Comparison of ENCODE assay signal across 8 mouse cellular contexts in the genomic region with DNA sequence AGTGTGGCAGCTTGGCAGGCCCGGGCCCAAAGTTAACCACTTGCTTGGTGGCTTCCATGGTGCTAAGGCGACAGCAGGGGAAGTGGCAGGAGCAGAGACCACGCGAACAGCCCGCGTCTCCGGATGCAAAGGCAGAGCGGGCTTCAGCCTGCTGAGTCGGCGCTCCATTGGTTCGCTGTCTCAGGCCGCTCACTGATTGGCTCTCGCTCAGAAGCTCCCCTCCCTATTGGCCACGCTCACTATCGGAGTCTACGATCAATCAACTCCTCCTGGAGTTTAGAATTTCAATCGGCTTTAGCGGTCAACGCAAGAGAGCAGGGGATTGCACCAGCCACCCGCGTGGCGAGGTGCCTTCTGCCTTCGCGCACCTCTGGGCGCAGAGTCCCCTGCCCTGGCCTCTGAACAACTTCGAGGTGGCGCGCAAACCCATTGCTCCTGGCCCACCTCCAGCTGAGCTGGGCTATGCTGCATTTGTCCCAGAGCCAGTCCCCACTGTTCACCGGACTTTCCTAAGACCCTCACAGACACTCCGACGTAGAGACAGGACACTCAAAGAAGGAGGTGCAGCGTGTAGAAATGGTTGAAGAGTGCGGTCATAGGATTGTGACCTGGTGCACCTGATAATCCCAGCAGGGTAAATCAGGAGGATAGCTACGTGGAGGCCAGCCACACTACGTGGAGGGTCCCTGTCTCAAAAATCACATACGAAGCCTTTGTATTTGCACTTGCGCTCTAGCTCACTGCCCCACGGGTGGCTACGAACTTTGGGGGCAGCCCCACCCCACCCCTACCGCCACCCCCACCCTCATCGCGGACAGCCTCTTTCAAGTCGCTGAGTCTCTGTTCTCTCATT. TPM values are rescaled to one million over a fixed set of nuclear protein-coding genes. Genes with fewer than 3 reads are reported as not detected.
DNase-seq lines count a peak whose midpoint lies in the region; ATAC-seq and TF ChIP-seq lines count a peak whose summit lies in the region.

No protein-coding gene starts in this region.

- 1% methylated on average over 43 of the region's 43 CpGs for WGBS in cerebellum, adult 2 months
- WGBS in forebrain, postnatal 0 days = 1% methylated on average over 43 of the region's 43 CpGs
- 3% methylated on average over 43 of the region's 43 CpGs for WGBS in lung, embryonic 14.5 days

- H3K4me3 ChIP-seq in cerebellum, adult 2 months (replicated peaks; ENCODE audit: insufficient read depth, low read depth, low read length) = peak overlapping the region; percentile 54
- peak overlapping the region; percentile 61 for H3K4me3 ChIP-seq in forebrain, postnatal 0 days (ENCODE audit: low read depth, low read length)
- peak overlapping the region; percentile 77 for H3K4me3 ChIP-seq in lung, embryonic 14.5 days (ENCODE audit: low read depth, low read length)

- peak overlapping the region; percentile 98 for H3K4me2 ChIP-seq in forebrain, postnatal 0 days (ENCODE audit: low read depth)
- H3K4me2 ChIP-seq in lung, embryonic 14.5 days = peak overlapping the region; percentile 95

- DNase-seq in MN1 (ENCODE audit: low spot score) = peak; percentile 93
- DNase-seq in cerebellum, adult 2 months = peak; percentile 74 to 76
- DNase-seq in forebrain, postnatal 0 days = peak; percentile 93
- DNase-seq in heart, postnatal 4 days = peak; percentile 86
- peak; percentile 89 to 90 for DNase-seq in layer of hippocampus, adult 8-10 months (ENCODE audit: low spot score in 2 of 2)
- peak; percentile 96 for DNase-seq in lung, embryonic 14.5 days
- DNase-seq in testis, postnatal 14 days (ENCODE audit: low spot score) = peak; percentile 91

- TF ChIP-seq POLR2A in cerebellum, adult 2 months (IDR thresholded peaks at IDR 0.05; ENCODE audit: borderline replicate concordance, insufficient read depth, low read length) = no peak

- ATAC-seq in forebrain, postnatal 0 days = peak; percentile 99
- peak; percentile 97 for ATAC-seq in lung, embryonic 14.5 days (ENCODE audit: insufficient read depth)
- ATAC-seq in neutrophil, adult 5-6 weeks (ENCODE audit: extremely low read depth, insufficient number of reproducible peaks, low FRiP score, poor library complexity, severe bottlenecking) = peak; percentile 96

- no peaks in the 10 kb centered on the region for H3K9me3 ChIP-seq in forebrain, postnatal 0 days (ENCODE audit: low read length)
- no peaks in the 10 kb centered on the region for H3K9me3 ChIP-seq in lung, embryonic 14.5 days (ENCODE audit: low read depth, low read length)

- H3K9ac ChIP-seq in forebrain, postnatal 0 days = peak overlapping the region; percentile 58
- H3K9ac ChIP-seq in lung, embryonic 14.5 days = peak overlapping the region; percentile 69

- TF ChIP-seq CTCF in cerebellum, adult 2 months (IDR thresholded peaks at IDR 0.05; ENCODE audit: borderline replicate concordance, insufficient read depth, low read depth, low read length) = no peak
- TF ChIP-seq CTCF in forebrain, postnatal 0 days (IDR thresholded peaks at IDR 0.05; ENCODE audit: low read depth) = no peak
- no peak for TF ChIP-seq CTCF in lung, embryonic 14.5 days (IDR thresholded peaks at IDR 0.05; ENCODE audit: low read depth)

- H3K27me3 ChIP-seq in cerebellum, adult 2 months (ENCODE audit: control insufficient read depth, insufficient read depth, low read length) = no peaks in the 10 kb centered on the region
- no peaks in the 10 kb centered on the region for H3K27me3 ChIP-seq in forebrain, postnatal 0 days (ENCODE audit: insufficient read depth, low read length)
- no peaks in the 10 kb centered on the region for H3K27me3 ChIP-seq in lung, embryonic 14.5 days (ENCODE audit: insufficient read depth, low read length)

- no peak overlapping the region for H3K27ac ChIP-seq in cerebellum, adult 2 months (ENCODE audit: insufficient read depth, low read length)
- peak overlapping the region; percentile 77 for H3K27ac ChIP-seq in forebrain, postnatal 0 days (ENCODE audit: low read depth, low read length)
- peak overlapping the region; percentile 96 for H3K27ac ChIP-seq in lung, embryonic 14.5 days (ENCODE audit: low read depth)

- no peaks in the 10 kb centered on the region for H3K36me3 ChIP-seq in forebrain, postnatal 0 days (ENCODE audit: insufficient read depth)
- H3K36me3 ChIP-seq in lung, embryonic 14.5 days (ENCODE audit: insufficient read depth) = peaks cover 7% of the 10 kb centered on the region

- H3K4me1 ChIP-seq in cerebellum, adult 2 months (ENCODE audit: control insufficient read depth, insufficient read depth, low read length) = no peaks in the 10 kb centered on the region
- H3K4me1 ChIP-seq in forebrain, postnatal 0 days (ENCODE audit: insufficient read depth) = peaks cover 13% of the 10 kb centered on the region
- H3K4me1 ChIP-seq in lung, embryonic 14.5 days (ENCODE audit: insufficient read depth) = 0 out of 2 replicates have a peak, but pooled peaks cover 2% of the 10 kb centered on the region

RNA-seq across cellular contexts. Expression of gene Psat1, which starts 22.0 kb away (rescaled TPM):
- polyA plus RNA-seq in cerebellum, adult 2 months (2012; rRNA removed) = 90.0 and 106 TPM in 2 replicates
- total RNA-seq in forebrain, postnatal 0 days (2014; rRNA removed) = 84.2 and 89.2 TPM in 2 replicates
- 57.4 and 69.1 TPM in 2 replicates for polyA plus RNA-seq in forebrain, postnatal 0 days (2015; fragmentation: Nextera tagmentation; extraction: Ambion mirVana)
- total RNA-seq in heart, postnatal 4 days (2021) = 10 to 100 TPM; 33.0 to 35.3 TPM
- 100 to 1,000 TPM; 116 to 123 (median 118) TPM for total RNA-seq in layer of hippocampus, adult 8-10 months (2022)
- 209 and 227 TPM in 2 replicates for polyA plus RNA-seq in lung, embryonic 14.5 days (2014; fragmentation: Nextera tagmentation; extraction: Ambion mirVana)
- total RNA-seq in neutrophil, adult 5-6 weeks (2017) = 3.5 and 4.8 TPM in 2 replicates

RNA-seq across cellular contexts. Expression of gene Cep78, which starts 59.7 kb away (rescaled TPM):
- 9.6 and 10.0 TPM in 2 replicates for polyA plus RNA-seq in cerebellum, adult 2 months (2012; rRNA removed)
- 25.3 and 27.0 TPM in 2 replicates for total RNA-seq in forebrain, postnatal 0 days (2014; rRNA removed)
- 21.6 and 23.4 TPM in 2 replicates for polyA plus RNA-seq in forebrain, postnatal 0 days (2015; fragmentation: Nextera tagmentation; extraction: Ambion mirVana)
- total RNA-seq in heart, postnatal 4 days (2021) = 1 to 10 TPM; 6.8 to 7.6 TPM
- 10 to 100 TPM in 3 of 4 experiments, 1 to 10 TPM in 1; 9.9 to 11.8 (median 11.5) TPM for total RNA-seq in layer of hippocampus, adult 8-10 months (2022)
- polyA plus RNA-seq in lung, embryonic 14.5 days (2014; fragmentation: Nextera tagmentation; extraction: Ambion mirVana) = 35.2 and 36.1 TPM in 2 replicates
- 5.5 and 7.0 TPM in 2 replicates for total RNA-seq in neutrophil, adult 5-6 weeks (2017)
